Mouse (Mus musculus) E14TG2a.4 (cell line): ENCODE results near the gene Edc3.

Experiments used
- CTCF ChIP-seq: conservative IDR thresholded peaks from 2 replicates; pipeline ENCODE4 v1.5.1; 2014; ENCODE audit warnings: low read length
- POU5F1 ChIP-seq: IDR thresholded peaks from 2 replicates; pipeline ENCODE4 v1.6.1; 2014; ENCODE audit warnings: low read length, borderline replicate concordance

- peak; percentile 84 for TF ChIP-seq CTCF
- TF ChIP-seq POU5F1 = no peak
Observed at GRCm38 (mm10) chr9:57759289-57759688, 50.9 kb downstream of the Edc3 start.
